Mouse (Mus musculus): ENCODE results near the gene Igfbp4. TPM values are rescaled to one million over a fixed set of nuclear protein-coding genes. Genes with fewer than 3 reads are reported as not detected.

Gene Igfbp4
- 10 to 100 TPM; 86.1 to 94.9 TPM for total RNA-seq (2021)

GRCm38 (mm10) chr11:99041051-99041729, at the start of gene Igfbp4:
TSS of gene Igfbp4 (plus strand) at chr11:99041244.
- DNase-seq (ENCODE audit: extremely low spot score in 1 of 2, low spot score in 1 of 2): peak in 1 of 2 experiments; percentile 52

- DNase-seq (ENCODE audit: extremely low spot score in 1 of 2, low spot score in 1 of 2): no peak
Measured at GRCm38 (mm10) chr11:98995987-98996386, 45.1 kb upstream of the Igfbp4 start.

GRCm38 (mm10) chr11:98997659-98998058, 43.4 kb upstream of the Igfbp4 start:
- DNase-seq (ENCODE audit: extremely low spot score in 1 of 2, low spot score in 1 of 2): no peak

- no peak for DNase-seq (ENCODE audit: extremely low spot score in 1 of 2, low spot score in 1 of 2)
Measured at GRCm38 (mm10) chr11:98998776-98999175, 42.3 kb upstream of the Igfbp4 start.

- no peak for DNase-seq (ENCODE audit: extremely low spot score in 1 of 2, low spot score in 1 of 2)
Measured at GRCm38 (mm10) chr11:98999243-98999642, 41.8 kb upstream of the Igfbp4 start.

GRCm38 (mm10) chr11:99006788-99007187, 34.3 kb upstream of the Igfbp4 start:
- DNase-seq (ENCODE audit: extremely low spot score in 1 of 2, low spot score in 1 of 2): no peak

GRCm38 (mm10) chr11:99010124-99010523, 30.9 kb upstream of the Igfbp4 start:
- no peak for DNase-seq (ENCODE audit: extremely low spot score in 1 of 2, low spot score in 1 of 2)

GRCm38 (mm10) chr11:99010706-99011105, 30.3 kb upstream of the Igfbp4 start:
- DNase-seq (ENCODE audit: extremely low spot score in 1 of 2, low spot score in 1 of 2): no peak

GRCm38 (mm10) chr11:99013856-99014255, 27.2 kb upstream of the Igfbp4 start:
- no peak for DNase-seq (ENCODE audit: extremely low spot score in 1 of 2, low spot score in 1 of 2)

- no peak for DNase-seq (ENCODE audit: extremely low spot score in 1 of 2, low spot score in 1 of 2)
Measured at GRCm38 (mm10) chr11:99019844-99020243, 21.2 kb upstream of the Igfbp4 start.

GRCm38 (mm10) chr11:99022384-99022933, 18.6 kb upstream of the Igfbp4 start:
- no peak for DNase-seq (ENCODE audit: extremely low spot score in 1 of 2, low spot score in 1 of 2)

GRCm38 (mm10) chr11:99023094-99023493, 17.9 kb upstream of the Igfbp4 start:
- no peak for DNase-seq (ENCODE audit: extremely low spot score in 1 of 2, low spot score in 1 of 2)

GRCm38 (mm10) chr11:99023500-99024467, 17.3 kb upstream of the Igfbp4 start, which contains the start of gene Top2a:
TSS of gene Top2a (minus strand) at chr11:99024189.
- peak; percentile 87 to 91 for DNase-seq (ENCODE audit: extremely low spot score in 1 of 2, low spot score in 1 of 2)

- no peak for DNase-seq (ENCODE audit: extremely low spot score in 1 of 2, low spot score in 1 of 2)
Measured at GRCm38 (mm10) chr11:99024468-99025134, 16.4 kb upstream of the Igfbp4 start.

GRCm38 (mm10) chr11:99025878-99026277, 15.2 kb upstream of the Igfbp4 start:
- no peak for DNase-seq (ENCODE audit: extremely low spot score in 1 of 2, low spot score in 1 of 2)

GRCm38 (mm10) chr11:99026899-99027440, 14.1 kb upstream of the Igfbp4 start:
- no peak for DNase-seq (ENCODE audit: extremely low spot score in 1 of 2, low spot score in 1 of 2)

- DNase-seq (ENCODE audit: extremely low spot score in 1 of 2, low spot score in 1 of 2): no peak
Measured at GRCm38 (mm10) chr11:99035350-99035749, 5.7 kb upstream of the Igfbp4 start.

- no peak for DNase-seq (ENCODE audit: extremely low spot score in 1 of 2, low spot score in 1 of 2)
Measured at GRCm38 (mm10) chr11:99036254-99036653, 4.8 kb upstream of the Igfbp4 start.

GRCm38 (mm10) chr11:99039782-99040181, 1.3 kb upstream of the Igfbp4 start:
- DNase-seq (ENCODE audit: extremely low spot score in 1 of 2, low spot score in 1 of 2): peak; percentile 52 to 75

- DNase-seq (ENCODE audit: extremely low spot score in 1 of 2, low spot score in 1 of 2): peak in 1 of 2 experiments; percentile 43
Measured at GRCm38 (mm10) chr11:99040346-99040974, 584 bp upstream of the Igfbp4 start.
